Mouse (Mus musculus): ENCODE data around the gene Ramp2. TPM values are rescaled to one million over a fixed set of nuclear protein-coding genes. Genes with fewer than 3 reads are reported as not detected.

Ramp2 gene
- polyA plus RNA-seq, 1 experiment from 2014 or later, result 232 TPM

DNA sequence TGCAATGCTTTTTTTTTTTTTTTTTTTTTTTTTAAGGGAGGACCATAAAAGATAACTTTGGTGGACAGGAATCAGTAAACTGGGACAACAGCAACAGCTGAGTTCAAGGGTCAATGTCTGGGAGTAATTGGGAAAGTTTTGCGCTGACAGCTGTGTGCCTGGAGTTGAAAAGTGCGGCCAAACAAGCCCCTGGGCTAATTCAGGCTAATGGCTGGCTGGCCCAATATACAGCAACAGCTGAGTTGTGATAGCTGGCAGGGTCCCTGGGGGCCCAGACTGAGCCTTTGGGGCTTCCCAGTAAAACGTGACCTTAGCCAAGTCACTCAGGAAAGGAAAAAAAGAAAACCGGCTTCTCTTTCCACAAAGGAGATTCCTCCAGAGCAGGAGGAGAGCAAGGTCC lies 757 bp upstream of the Ramp2 start:
- no peak for ATAC-seq (replicated peaks; ENCODE audit: low FRiP score)
- peak overlapping the region; percentile 57 for H3K4me3 ChIP-seq (replicated peaks)
- WGBS, result 21% methylated on average over 4 of the region's 4 CpGs
- H3K4me1 ChIP-seq, result peaks cover 38% of the 10 kb centered on the region
- no peaks in the 10 kb centered on the region for H3K27me3 ChIP-seq
- H3K9me3 ChIP-seq (replicated peaks), result no peaks in the 10 kb centered on the region
- H3K27ac ChIP-seq, result peak overlapping the region; percentile 77
- H3K36me3 ChIP-seq, result no peaks in the 10 kb centered on the region
- H3K4me2 ChIP-seq, result peak overlapping the region; percentile 75
- H3K9ac ChIP-seq, result no peak overlapping the region

DNA sequence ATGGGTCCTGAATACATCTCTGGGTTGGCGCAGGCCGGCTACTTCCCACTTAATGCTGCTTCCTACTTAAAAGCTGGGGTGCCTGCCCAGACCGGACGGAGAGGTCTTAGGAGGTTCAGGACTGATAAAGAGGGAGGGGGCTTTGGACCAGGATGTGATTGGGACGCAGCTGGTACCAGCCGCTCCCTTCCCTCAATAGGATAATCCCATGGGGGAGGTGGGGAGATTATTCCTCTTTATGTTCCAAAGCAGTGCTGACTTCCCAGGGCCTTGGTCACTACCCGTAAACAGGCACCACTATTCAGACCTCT lies 829 bp downstream of the Ramp2 start:
- no peaks in the 10 kb centered on the region for H3K27me3 ChIP-seq
- peak overlapping the region; percentile 57 for H3K4me3 ChIP-seq (replicated peaks)
- no peak for ATAC-seq (replicated peaks; ENCODE audit: low FRiP score)
- H3K27ac ChIP-seq, result peak overlapping the region; percentile 77
- H3K4me1 ChIP-seq, result peaks cover 47% of the 10 kb centered on the region
- peak overlapping the region; percentile 75 for H3K4me2 ChIP-seq
- H3K36me3 ChIP-seq, result no peaks in the 10 kb centered on the region
- H3K9me3 ChIP-seq (replicated peaks), result no peaks in the 10 kb centered on the region
- WGBS, result 8% methylated on average over 7 of the region's 7 CpGs
- H3K9ac ChIP-seq, result peak overlapping the region; percentile 59

DNA sequence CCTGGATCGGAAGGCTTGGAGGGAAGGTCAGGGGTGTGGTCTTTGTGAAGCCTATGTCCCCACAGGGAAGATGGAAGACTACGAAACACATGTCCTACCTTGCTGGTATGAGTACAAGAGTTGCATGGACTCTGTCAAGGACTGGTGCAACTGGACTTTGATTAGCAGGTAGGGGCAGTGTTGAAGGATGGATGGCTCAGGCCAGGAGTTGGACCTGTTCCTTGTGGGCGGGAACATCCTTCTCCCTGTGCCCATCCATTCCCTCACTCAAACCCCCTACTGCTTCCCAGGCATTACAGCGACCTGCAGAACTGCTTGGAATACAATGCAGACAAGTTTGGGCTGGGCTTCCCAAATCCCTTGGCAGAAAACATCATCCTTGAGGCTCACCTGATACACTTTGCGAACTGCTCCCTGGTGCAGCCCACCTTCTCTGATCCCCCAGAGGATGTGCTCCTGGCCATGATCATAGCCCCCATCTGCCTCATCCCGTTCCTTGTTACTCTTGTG lies 1.7 kb downstream of the Ramp2 start:
- Histone ChIP-seq H3K27ac (peak overlapping the region; percentile 77), H3K9ac (peak overlapping the region; percentile 0; the same call in 1 of the 2 replicates)

DNA sequence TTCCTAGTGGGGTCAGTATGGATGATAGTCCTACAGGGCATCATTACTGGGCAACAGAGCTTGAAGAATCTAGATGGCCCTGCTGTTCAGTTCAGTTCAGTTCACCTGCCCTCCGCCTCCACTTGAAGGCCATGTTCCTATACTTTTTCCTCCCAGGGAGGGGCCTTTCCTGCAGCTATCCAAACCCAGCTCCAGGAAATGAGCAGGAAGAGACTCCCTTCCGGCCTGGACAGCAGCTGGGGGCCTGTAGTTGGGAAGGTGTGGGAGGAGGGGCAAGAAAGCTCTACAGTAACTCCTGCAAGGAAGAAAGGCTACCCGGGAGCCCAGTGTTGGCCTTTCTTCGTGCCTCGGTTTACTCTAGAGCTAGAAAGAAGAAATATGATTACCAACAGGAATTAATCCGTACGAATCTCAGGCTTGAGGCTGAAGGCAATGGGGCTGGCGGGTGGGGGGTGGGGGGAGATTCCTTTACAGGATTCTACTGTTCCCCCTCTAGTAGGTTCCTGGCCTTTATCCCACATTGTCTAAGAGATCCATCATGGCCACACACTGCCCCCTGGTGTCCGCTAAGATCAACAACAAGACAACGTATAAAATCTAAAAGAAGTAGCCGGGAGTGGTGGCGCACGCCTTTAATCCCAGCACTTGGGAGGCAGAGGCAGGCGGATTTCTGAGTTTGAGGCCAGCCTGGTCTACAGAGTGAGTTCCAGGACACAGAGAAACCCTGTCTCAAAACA lies 2.6 kb downstream of the Ramp2 start:
- Histone ChIP-seq H3K4me3 (replicated peaks) (peak overlapping the region; percentile 57), H3K9ac (peak overlapping the region; percentile 0; the same call in 1 of the 2 replicates), H3K4me2 (peak overlapping the region; percentile 75), H3K27me3 (no peaks in the 10 kb centered on the region), H3K9me3 (replicated peaks) (no peaks in the 10 kb centered on the region), H3K4me1 (peaks cover 58% of the 10 kb centered on the region), H3K36me3 (no peaks in the 10 kb centered on the region), H3K27ac (peak overlapping the region; percentile 77)
- ATAC-seq (replicated peaks; ENCODE audit: low FRiP score), result peak; percentile 27; the same call in 1 of the 2 replicates
- WGBS, result 21% methylated on average over 14 of the region's 14 CpGs

More for the DNA sequence above, 1.7 kb downstream of the Ramp2 start:
- no peaks in the 10 kb centered on the region for H3K27me3 ChIP-seq
- 82% methylated on average over 6 of the region's 6 CpGs for WGBS
- H3K36me3 ChIP-seq, result no peaks in the 10 kb centered on the region
- peaks cover 52% of the 10 kb centered on the region for H3K4me1 ChIP-seq
- no peak for ATAC-seq (replicated peaks; ENCODE audit: low FRiP score)
- H3K4me2 ChIP-seq, result peak overlapping the region; percentile 75
- peak overlapping the region; percentile 57 for H3K4me3 ChIP-seq (replicated peaks)
- no peaks in the 10 kb centered on the region for H3K9me3 ChIP-seq (replicated peaks)

DNA sequence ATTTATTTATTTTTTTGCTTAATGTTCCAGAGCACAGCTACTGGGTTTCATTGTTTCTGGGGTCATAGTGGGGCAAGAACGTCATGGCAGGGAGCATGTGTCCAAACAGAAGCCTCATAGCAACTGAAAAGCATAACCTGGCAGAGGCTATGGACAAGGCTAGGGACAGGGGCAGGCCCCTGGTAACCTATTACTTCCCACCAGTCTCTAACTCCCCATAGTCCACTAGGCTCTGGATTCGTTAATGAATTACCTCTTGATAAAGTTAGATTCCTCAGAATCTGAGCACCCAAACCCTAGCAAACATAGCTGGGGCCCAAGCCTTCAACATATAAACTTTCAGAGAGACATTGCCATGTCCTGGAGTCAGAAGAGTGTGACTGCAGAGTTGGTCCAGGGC lies 5.2 kb downstream of the Ramp2 start:
- WGBS, result 59% methylated on average over 2 of the region's 2 CpGs
- H3K27me3 ChIP-seq, result no peaks in the 10 kb centered on the region
- H3K4me1 ChIP-seq, result peaks cover 48% of the 10 kb centered on the region
- H3K9ac ChIP-seq, result no peak overlapping the region
- H3K4me2 ChIP-seq, result no peak overlapping the region
- peak overlapping the region; percentile 62 for H3K27ac ChIP-seq
- ATAC-seq (replicated peaks; ENCODE audit: low FRiP score), result no peak
- peaks cover 4% of the 10 kb centered on the region for H3K36me3 ChIP-seq
- no peak overlapping the region for H3K4me3 ChIP-seq (replicated peaks)
- H3K9me3 ChIP-seq (replicated peaks), result no peaks in the 10 kb centered on the region

DNA sequence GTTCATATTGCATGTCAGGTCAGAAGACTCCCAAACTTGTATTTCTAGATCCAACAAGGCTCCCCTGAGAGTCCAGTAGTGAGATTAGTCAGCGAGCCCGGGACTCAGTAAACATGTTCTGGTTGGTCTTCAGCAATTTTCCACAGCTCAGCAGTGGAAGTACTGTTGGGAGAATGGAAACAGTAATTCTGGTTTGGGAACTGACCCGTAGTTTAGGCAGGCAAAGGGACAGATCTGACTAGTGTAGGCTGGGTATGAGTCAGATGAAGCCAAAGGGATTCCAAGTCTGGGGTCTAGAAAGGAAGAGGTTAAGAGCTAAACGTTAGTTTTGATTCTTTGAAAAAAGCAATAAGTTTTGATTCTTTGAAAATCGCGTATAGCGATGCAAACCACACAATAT lies 7.1 kb downstream of the Ramp2 start:
- WGBS, result 11% methylated on average over 7 of the region's 7 CpGs

DNA sequence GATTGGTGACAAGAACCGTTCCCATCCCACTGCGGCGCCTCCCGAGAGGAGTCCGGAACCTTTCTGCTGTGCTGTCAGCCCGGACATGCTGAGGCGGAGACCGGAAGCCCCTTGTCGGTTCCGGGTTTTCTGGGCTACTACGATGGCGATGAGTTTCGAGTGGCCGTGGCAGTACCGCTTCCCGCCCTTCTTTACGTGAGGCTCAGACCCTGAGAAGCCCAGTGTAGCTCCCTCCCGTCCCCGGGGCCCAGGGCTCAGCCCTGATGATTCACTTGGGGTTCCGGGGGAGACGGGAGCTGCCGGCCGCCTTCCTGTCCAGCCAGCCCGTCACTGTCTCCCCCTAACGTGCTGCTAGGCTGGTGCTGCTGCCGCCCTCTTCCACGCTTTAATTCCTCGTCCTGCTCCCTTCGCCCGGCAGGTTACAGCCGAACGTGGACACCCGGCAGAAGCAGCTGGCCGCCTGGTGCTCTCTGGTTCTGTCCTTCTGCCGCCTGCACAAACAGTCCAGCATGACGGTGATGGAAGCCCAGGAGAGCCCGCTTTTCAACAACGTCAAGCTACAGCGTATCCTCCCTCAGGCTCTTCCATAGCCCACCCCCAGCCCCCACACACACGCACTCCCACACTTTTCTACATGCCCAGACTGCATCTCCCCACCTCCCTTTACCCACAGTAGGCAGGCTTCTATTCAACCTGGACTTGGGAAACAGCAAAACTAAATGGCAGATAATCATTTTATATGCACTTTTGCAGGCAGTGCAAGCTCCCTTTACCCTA lies 8.0 kb downstream of the Ramp2 start, which contains the start of gene Vps25:
Gene Vps25 (plus strand): TSS at position 95 of the 777 bp plus-strand sequence.
- peaks cover 48% of the 10 kb centered on the region for H3K4me1 ChIP-seq
- peak; percentile 73 for ATAC-seq (replicated peaks; ENCODE audit: low FRiP score)
- H3K9me3 ChIP-seq (replicated peaks), result no peaks in the 10 kb centered on the region
- H3K27me3 ChIP-seq, result no peaks in the 10 kb centered on the region
- under 1% methylated on average over 40 of the region's 40 CpGs for WGBS
- peak within 1 kb of the TSS; percentile 97 for H3K27ac ChIP-seq
- H3K4me2 ChIP-seq, result peak within 1 kb of the TSS; percentile 91
- peaks cover 25% of the 10 kb centered on the region for H3K36me3 ChIP-seq
- H3K9ac ChIP-seq, result peak within 1 kb of the TSS; percentile 96
- peak within 1 kb of the TSS; percentile 92 for H3K4me3 ChIP-seq (replicated peaks)

More for the DNA sequence above, 7.1 kb downstream of the Ramp2 start:
- Histone ChIP-seq H3K36me3 (peaks cover 22% of the 10 kb centered on the region), H3K4me3 (replicated peaks) (peak overlapping the region; percentile 92), H3K27ac (peak overlapping the region; percentile 97), H3K4me1 (peaks cover 46% of the 10 kb centered on the region), H3K4me2 (peak overlapping the region; percentile 91), H3K9ac (peak overlapping the region; percentile 96), H3K27me3 (no peaks in the 10 kb centered on the region), H3K9me3 (replicated peaks) (no peaks in the 10 kb centered on the region)
- no peak for ATAC-seq (replicated peaks; ENCODE audit: low FRiP score)

DNA sequence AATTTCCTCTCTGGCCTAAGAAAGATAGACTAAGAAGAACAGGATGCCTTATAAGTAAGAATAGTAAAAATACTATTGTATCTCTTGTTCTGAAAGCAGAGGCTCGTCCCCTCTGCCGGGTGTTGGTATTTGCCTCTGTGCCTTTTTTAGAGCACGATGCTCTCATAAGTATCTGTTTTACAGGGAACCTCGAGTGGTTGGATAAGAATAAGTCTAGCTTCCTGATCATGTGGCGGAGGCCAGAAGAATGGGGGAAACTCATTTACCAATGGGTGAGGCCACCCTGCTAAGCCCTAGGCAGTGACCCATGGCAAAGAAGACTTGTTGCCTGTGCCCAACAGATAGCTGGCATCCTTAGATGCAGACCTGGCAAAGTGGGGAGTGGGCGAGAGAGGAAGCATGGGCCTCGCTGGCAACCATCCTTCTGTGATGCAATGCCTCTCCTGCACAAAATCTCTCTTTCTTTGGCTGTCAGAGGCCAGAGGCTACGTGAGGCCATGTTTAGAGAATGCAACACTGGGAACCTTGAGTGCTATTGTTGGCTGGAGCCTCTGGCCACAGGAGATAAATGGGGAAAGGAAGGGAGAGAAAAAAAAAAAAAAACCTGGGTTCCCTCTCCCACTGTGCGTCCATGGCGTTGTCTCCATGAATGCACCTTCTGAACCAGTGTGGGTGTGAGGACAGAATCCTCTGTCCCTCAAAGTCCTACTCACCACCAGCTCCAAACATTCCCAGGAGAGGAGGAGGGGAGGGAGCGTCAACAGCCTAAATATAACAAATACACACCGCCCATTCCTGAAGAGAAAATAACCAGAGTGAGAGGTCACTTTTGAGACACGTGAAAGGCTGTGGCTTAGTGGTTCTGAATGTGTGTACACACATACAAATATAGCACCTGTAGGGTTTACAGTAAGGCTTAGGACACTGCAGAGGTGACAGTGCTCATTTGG lies 10.3 kb downstream of the Ramp2 start:
- no peak overlapping the region for H3K9ac ChIP-seq
- WGBS, result 87% methylated on average over 13 of the region's 13 CpGs
- no peaks in the 10 kb centered on the region for H3K27me3 ChIP-seq
- no peak overlapping the region for H3K4me2 ChIP-seq
- ATAC-seq (replicated peaks; ENCODE audit: low FRiP score), result no peak
- H3K27ac ChIP-seq, result no peak overlapping the region
- H3K9me3 ChIP-seq (replicated peaks), result no peaks in the 10 kb centered on the region
- H3K36me3 ChIP-seq, result peaks cover 25% of the 10 kb centered on the region
- peaks cover 64% of the 10 kb centered on the region for H3K4me1 ChIP-seq
- H3K4me3 ChIP-seq (replicated peaks), result no peak overlapping the region

DNA sequence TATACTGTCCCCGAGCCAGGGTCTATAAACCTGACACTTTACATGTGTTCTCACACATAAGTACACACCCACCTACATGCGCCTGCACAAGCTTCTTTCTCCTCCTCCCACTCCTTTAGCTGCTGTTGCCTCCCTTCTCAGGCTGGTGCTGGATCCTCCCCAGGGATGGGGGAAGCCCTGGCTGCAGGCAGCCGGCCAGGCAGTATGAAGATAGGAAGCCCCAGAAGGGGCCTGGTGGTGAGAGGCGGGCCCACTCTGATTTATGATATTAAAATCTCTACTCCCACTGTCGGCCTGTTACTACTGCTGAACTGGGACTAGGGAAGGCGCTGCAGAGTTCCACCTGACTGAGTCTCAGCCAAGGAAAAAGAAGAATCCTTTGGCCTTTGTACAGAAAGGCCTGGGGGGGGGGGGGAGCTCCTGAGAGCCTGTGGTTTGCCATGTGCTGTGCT lies 13.5 kb downstream of the Ramp2 start:
- Histone ChIP-seq H3K36me3 (peaks cover 25% of the 10 kb centered on the region), H3K4me2 (peak overlapping the region; percentile 93), H3K9ac (peak overlapping the region; percentile 78), H3K4me1 (peaks cover 75% of the 10 kb centered on the region), H3K4me3 (replicated peaks) (peak overlapping the region; percentile 68), H3K27me3 (peaks cover 17% of the 10 kb centered on the region), H3K9me3 (replicated peaks) (no peaks in the 10 kb centered on the region), H3K27ac (peak overlapping the region; percentile 97)
- 12% methylated on average over 6 of the region's 6 CpGs for WGBS
- ATAC-seq (replicated peaks; ENCODE audit: low FRiP score), result peak; percentile 73

DNA sequence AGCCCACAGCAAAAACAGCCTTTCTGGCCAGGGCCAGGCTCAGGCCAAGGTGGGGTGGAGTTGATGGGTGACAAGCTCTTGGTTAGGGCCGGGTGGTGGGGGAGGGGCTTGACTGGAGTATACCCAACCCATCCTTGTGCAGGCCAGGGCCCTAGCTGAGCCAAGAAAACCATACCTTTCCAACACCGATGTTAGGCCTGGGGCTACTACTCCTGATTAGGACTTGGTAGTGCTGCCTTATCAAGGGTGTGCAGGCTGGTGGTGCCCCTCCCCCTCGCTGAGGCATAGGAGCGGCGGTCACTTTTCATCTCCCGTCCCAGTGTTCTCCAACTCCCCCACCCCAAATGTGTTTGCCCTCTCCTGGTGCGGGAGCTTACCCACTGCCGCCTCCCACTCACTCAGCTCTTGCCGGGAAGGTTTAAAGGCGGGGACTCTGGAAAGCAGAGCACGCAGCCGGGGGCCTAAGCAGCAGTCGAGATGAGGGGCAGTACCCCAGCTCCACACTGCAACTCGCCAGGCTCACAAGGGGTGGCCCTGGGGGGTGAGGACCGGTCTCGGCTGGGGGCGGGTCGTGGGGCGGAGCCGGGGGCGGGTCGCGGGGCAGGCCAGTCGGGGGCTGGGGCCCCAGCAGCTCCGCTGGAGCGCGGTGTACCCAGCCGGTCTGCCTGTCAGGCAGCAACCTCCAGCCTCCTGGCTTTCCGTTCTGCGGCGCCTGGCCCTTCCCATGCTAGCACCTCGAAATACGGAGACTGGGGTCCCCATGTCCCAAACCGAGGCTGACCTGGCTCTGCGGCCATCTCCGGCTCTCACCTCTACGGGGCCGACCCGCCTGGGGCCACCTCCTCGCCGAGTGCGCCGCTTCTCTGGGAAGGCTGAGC lies 14.4 kb downstream of the Ramp2 start, which contains the start of gene Wnk4:
Gene Wnk4 (plus strand): TSS at position 620 of the 878 bp plus-strand sequence.
- under 1% methylated on average over 42 of the region's 43 CpGs for WGBS
- Histone ChIP-seq H3K27ac (peak within 1 kb of the TSS; percentile 97), H3K9ac (peak within 1 kb of the TSS; percentile 78), H3K36me3 (peaks cover 25% of the 10 kb centered on the region), H3K9me3 (replicated peaks) (no peaks in the 10 kb centered on the region), H3K4me1 (peaks cover 76% of the 10 kb centered on the region), H3K4me3 (replicated peaks) (peak within 1 kb of the TSS; percentile 68), H3K4me2 (peak within 1 kb of the TSS; percentile 93), H3K27me3 (peaks cover 25% of the 10 kb centered on the region)
- ATAC-seq (replicated peaks; ENCODE audit: low FRiP score), result peak; percentile 81
